Mouse (Mus musculus): ENCODE data around the gene Sypl.

Sypl gene

DNA sequence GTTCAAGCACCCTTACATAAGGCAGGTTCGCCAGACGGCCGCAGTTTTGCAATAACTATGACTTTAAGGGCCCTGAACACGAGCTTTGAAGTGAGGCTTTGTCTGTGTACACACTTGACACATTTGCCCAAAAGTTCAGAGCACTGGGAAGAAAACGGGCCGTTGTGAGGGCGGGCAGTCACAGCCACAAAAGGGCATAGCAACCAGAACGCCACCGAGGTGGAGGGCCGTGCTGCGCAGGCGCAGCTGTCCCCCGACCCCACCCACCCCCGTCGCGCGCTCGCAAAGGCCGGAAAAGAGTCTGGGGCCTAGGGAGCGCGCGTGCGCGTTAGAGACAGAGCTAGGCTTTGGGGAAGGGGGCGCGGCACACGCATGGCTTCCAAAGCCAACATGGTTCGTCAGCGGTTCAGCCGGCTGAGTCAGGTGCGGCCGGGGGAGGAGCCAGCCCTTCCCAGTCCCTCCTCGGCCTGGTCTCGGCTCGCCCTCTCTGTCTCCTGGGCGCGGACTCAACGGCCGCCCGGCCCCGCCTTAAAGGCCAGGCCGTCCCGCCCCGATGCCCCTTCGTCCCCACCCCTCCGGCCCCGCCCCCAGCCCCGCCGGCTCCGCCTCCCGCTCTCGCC is at the start of gene Sypl:
Sypl (plus strand) TSS at position 296 of the 620 bp plus-strand sequence.
- peak; percentile 90 for DNase-seq (ENCODE audit: low read depth, low spot score)

- DNase-seq (ENCODE audit: low read depth, low spot score), result no peak
Measured at GRCm38 (mm10) chr12:32909686-32910085, 44.0 kb upstream of the Sypl start.

- peak; percentile 91 for DNase-seq (ENCODE audit: low read depth, low spot score)
Measured at GRCm38 (mm10) chr12:32910092-32910491, 43.6 kb upstream of the Sypl start.

DNA sequence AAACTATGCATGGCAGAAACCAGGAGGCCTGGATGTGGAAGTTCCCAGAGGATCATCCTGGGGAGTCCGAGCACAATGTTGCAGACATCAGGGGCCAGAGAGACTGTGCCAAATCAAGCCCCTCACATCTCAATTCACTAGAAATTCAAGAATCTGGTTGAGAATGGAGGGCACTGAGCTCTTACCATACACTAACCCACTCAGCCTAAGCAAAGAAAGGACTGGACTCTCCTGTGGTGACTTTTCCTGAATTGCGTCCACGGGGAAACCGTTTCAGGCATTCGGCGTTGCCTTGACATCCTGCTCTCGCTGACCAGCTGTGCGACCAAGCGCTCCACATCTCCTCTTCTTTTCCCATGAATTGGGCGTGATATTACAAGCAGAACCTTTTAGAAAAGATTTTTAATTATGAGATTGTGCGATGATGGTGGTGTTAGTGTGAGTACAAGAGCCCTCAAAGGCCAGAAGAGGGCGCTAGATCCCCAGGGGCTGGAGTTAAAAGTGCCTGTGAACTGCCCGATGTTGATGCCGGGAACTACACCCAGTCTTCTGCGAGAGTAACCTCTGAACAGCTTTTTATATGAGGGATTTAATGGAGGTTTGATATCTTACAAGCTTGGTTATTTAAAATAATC is 43.0 kb upstream of the Sypl start:
- DNase-seq (ENCODE audit: low read depth, low spot score), result no peak

DNA sequence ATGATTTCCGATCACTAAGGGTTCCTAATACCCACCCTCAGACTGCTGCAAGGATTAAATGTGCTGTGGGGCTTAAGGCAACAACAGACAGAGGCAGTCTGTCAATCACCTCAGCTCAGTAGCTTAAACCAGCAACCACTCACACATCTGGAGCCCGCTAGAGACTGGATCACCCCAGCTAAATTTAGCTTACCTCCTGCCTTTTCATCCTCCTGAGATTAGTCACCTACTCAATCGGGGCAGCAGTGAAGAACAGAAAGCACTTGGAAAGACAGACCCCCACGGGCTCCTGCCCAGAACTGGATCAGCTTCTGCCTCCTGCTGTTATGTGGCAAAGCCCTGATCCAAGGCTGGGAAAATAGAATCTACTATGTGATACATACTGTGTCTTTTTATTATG is 42.1 kb upstream of the Sypl start:
- no peak for DNase-seq (ENCODE audit: low read depth, low spot score)

GRCm38 (mm10) chr12:32912772-32913171 is 40.9 kb upstream of the Sypl start:
- no peak for DNase-seq (ENCODE audit: low read depth, low spot score)

DNA sequence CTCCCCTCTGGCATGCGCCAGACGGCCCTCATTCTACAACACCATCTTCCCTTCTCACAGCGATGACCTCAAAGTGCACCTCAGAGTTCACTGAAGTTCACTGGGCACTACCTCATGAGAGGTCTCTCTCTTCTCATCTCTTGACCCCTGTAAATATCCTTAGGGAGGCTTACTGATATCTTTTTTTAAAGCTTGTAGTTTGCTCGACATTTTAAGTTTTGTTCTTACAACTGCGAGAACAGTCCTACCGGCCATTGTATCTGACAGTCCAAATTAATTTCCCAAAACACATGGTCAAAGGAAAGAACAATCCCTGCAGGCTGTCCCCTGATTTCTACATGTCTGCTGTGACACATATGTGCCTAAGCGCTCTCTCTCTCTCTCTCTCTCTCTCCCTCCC is 35.0 kb upstream of the Sypl start:
- no peak for DNase-seq (ENCODE audit: low read depth, low spot score)

DNA sequence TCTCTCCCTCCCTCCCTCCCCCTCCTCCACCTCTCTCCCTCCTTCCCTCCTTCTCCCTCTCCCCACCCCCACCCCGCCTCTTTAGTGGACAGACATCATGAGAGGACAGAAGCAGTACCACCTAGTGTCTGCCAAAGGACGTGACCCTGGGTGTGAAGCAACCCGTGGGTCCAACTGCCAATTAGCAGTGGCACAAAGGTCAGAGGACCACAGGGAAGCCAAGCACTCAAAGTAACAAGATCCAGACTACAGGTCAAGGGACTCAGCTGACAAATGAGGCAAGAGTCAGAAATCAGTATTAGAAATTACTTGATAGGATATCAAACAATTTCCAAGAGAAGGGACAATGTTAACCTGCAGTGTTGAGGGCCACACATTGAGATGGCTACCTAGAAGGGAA is 34.6 kb upstream of the Sypl start:
- DNase-seq (ENCODE audit: low read depth, low spot score), result no peak

DNA sequence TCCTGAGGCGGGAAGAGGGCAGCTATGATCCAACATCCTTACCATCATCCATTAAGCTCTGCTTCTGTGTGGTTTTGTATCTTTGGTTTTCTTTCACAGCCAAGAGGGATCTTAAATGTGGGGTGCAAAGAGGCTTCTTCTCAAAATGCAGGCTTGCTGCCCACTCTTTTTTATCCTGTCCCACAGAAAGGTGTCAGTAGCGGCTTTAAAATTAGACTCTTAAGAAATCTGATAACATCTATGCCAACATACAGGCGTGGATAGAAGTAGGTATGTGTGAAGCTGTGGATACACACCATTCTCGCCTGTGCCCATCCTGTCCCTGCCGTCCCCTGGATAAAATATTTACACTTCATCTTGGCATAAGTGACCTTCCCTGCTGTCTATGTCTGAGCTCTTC is 34.2 kb upstream of the Sypl start:
- DNase-seq (ENCODE audit: low read depth, low spot score), result no peak

GRCm38 (mm10) chr12:32920185-32920788 is 33.4 kb upstream of the Sypl start:
- DNase-seq (ENCODE audit: low read depth, low spot score), result no peak

GRCm38 (mm10) chr12:32921071-32921470 is 32.6 kb upstream of the Sypl start:
- DNase-seq (ENCODE audit: low read depth, low spot score), result no peak

- DNase-seq (ENCODE audit: low read depth, low spot score), result no peak
Measured at GRCm38 (mm10) chr12:32921532-32922131, 32.1 kb upstream of the Sypl start.

- no peak for DNase-seq (ENCODE audit: low read depth, low spot score)
Measured at GRCm38 (mm10) chr12:32924245-32924644, 29.4 kb upstream of the Sypl start.

GRCm38 (mm10) chr12:32926331-32927172 is 27.1 kb upstream of the Sypl start:
- DNase-seq (ENCODE audit: low read depth, low spot score), result peak; percentile 88

DNA sequence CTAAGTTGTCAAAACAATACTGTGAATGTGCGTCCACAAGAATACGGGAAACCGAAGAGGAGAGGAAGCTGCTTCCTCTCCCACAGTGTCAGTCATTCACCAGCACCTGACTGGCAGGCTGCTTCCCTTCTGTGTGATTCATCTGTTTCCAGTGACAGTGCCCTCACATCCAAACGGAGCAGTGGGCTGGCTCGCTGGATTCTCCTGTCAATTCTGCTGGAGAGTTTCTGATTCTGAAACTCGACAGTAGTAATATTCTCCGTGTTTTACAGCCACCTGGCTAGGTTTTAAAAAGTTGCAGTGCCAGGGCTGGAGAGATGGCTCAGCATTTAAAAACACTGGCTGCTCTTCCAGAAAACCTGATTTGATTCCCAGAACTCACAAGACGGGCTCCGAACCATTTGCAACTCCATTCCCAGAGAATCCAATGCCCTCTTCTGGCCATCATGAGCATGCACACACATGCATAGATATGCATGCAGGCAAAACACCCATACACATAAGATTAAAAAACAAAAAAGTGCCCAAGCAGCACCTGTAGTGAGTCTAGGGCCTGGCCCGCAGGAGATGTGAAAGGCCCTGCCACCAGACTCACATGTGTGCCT is 26.4 kb upstream of the Sypl start:
- no peak for DNase-seq (ENCODE audit: low read depth, low spot score)

DNA sequence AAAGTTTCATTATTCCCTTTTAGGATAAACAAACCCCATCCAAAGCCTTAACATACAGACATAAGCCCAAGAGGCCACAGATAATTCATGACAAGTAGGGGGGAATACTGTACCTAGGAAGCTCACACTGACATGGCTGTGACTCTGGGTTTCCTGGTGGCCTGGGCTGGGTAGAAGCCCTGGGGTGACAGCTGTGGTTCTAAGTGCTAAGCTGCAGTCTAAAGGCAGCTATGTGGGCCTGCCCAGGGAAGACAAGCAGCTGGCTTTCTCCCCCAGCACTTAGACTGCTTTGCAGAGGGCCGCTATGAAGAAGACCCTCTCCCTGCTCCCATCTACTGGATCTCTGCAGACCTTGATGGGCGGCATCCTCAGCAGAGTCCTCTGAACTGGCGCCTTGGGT is 25.5 kb upstream of the Sypl start:
- DNase-seq (ENCODE audit: low read depth, low spot score), result no peak

DNA sequence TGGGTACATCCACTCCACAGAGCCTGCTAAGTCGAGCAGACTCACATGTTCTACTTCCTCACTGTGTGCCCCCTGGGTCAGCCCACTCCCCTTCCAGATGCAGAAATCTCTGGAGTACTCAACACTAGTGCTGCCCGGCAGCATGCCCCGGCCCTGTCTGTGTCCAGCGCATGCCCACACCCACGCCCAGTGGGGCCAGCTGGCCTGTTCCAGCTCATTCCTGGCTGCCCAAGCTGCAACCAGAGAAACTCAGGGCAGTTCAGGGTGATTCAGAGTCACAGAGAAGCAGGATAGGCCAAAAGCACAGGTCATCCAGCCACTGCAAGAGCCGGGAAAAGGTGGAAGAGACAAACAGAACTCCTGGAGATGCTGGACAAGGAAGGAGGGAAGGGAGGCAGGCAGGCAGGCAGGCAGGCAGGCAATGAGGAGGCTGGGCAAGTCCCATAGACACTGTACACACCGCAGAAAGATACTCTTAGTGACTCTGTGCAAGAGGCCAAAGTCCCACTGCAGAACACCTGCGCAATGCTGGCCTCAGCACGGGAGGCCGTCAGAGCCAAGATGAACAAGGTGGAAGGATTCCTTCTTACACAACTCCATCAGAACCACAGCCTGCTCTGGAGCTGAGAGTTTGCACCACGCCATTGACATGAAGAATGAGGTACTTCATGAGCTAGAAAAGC is 23.7 kb upstream of the Sypl start:
- no peak for DNase-seq (ENCODE audit: low read depth, low spot score)

DNA sequence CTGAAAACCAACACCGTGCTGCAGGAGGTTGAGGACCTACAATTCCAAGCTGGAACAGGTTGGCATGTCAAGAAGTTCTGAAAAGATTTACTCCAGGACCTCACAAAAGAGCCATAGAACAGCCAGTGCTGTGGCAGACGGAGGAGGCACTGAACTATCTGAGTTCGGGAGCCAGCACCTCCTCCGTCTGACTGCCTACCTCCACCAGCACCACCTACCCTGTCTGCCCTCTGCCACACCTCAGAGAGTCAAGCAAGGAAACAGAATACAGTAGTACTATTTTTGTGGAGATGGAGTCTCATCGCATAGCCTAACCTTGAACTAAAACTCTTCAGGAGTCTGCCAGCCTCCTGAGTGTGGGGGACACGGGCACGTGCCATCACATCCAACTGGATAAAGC is 23.1 kb upstream of the Sypl start:
- DNase-seq (ENCODE audit: low read depth, low spot score), result no peak

- no peak for DNase-seq (ENCODE audit: low read depth, low spot score)
Measured at GRCm38 (mm10) chr12:32936246-32936946, 17.3 kb upstream of the Sypl start.

DNA sequence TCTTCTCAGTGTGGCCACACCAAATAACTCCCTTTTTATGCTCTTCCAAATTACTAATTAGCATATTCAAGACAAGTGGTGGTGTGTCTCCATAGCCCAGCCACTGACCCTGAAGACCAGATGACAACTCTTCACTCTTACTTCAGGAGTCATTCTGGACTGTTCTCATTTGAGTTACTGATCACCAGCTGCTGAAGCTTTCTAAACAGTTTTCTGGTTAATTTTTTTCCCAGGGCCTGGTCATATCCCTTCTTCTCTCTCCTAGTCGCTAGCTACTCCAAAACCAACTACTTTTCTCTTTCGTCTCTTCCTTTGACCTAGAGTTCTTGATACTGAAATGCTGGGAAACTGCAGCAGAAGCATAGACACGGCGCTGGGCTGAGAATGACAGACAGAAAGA is 12.6 kb upstream of the Sypl start:
- DNase-seq (ENCODE audit: low read depth, low spot score), result no peak
